Mouse (Mus musculus) heart, postnatal 0 days (tissue): Measurements from ENCODE around the gene Mpp2.

Source experiments
- CTCF ChIP-seq: IDR thresholded peaks from 2 replicates; pipeline ENCODE4 v1.5.1; 2016; ENCODE audit warnings: antibody characterized with exemption, control low read depth, low read depth
- EP300 ChIP-seq: IDR thresholded peaks from 2 replicates; pipeline ENCODE4 v1.6.1; 2016; ENCODE audit warnings: antibody characterized with exemption, low read depth

DNA sequence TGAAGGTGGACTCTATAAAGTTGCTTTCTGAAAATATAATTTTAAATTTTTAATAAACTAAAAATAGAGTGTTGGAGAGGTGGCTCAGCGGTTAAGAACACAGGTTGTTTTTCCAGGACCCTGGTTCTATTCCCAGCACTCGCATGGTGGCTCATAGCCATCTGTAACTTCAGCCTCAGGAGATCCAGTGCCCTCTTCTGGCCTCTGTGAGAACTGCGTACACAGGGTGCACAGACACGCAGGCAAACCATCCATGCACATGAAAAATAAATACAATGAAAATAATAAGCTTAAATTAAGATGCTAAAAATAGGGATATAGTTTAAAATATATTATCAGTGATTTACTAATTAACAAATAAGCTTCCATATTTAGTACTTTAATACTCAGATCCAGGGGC, 47.7 kb downstream of the Mpp2 start:
- TF ChIP-seq CTCF (no peak), EP300 (no peak)
